ENCODE assay signal across 21 mouse cellular contexts in genomic region chr11:79714743-79715110, GRCm38 (mm10).
DNase-seq lines count a peak whose midpoint lies in the region; ATAC-seq and TF ChIP-seq lines count a peak whose summit lies in the region.
"Had no signal": no experiment of that assay in that cellular context is flagged by ENCODE, and none has a peak within 500 bp of the region (broad histone marks: within the 10 kb centered on the region; RNA-seq: fewer than 3 reads in every experiment).

No protein-coding gene starts in this region.

- H3K36me3 ChIP-seq in kidney, postnatal 0 days (ENCODE audit: insufficient read depth, low read length), result no peaks in the 10 kb centered on the region
- H3K36me3 ChIP-seq in intestine, embryonic 16.5 days (ENCODE audit: control insufficient read depth, insufficient read depth, low read length), result no peaks in the 10 kb centered on the region
- H3K36me3 ChIP-seq in stomach, postnatal 0 days (ENCODE audit: control insufficient read depth, insufficient read depth, low read length), result no peaks in the 10 kb centered on the region
- no peaks in the 10 kb centered on the region for H3K36me3 ChIP-seq in hindbrain, embryonic 16.5 days (ENCODE audit: control insufficient read depth, insufficient read depth, low read length)
- H3K36me3 ChIP-seq: embryonic facial prominence, embryonic 13.5 days; liver, embryonic 15.5 days; lung, embryonic 15.5 days; midbrain, embryonic 10.5 days had no signal

- 0 out of 2 replicates have a peak overlapping the region, but pooled peaks have one; percentile 25 for H3K27ac ChIP-seq in kidney, postnatal 0 days
- H3K27ac ChIP-seq in intestine, embryonic 16.5 days (ENCODE audit: low read length), result peak overlapping the region; percentile 69
- H3K27ac ChIP-seq in stomach, postnatal 0 days (replicated peaks), result peak overlapping the region; percentile 61; the same call in 1 of the 2 replicates
- no peak overlapping the region for H3K27ac ChIP-seq in hindbrain, embryonic 16.5 days (ENCODE audit: low read depth, low read length)
- H3K27ac ChIP-seq: embryonic facial prominence, embryonic 13.5 days; hindbrain, postnatal 0 days; liver, embryonic 15.5 days; lung, embryonic 15.5 days; midbrain, embryonic 10.5 days had no signal

- H3K4me3 ChIP-seq in kidney, postnatal 0 days (replicated peaks; ENCODE audit: low read depth, low read length), result no peak overlapping the region
- H3K4me3 ChIP-seq in intestine, embryonic 16.5 days (ENCODE audit: low read length), result peak overlapping the region; percentile 10
- no peak overlapping the region for H3K4me3 ChIP-seq in stomach, postnatal 0 days (ENCODE audit: low read depth, low read length)
- no peak overlapping the region for H3K4me3 ChIP-seq in hindbrain, embryonic 16.5 days (ENCODE audit: low read length)
- H3K4me3 ChIP-seq: embryonic facial prominence, embryonic 13.5 days; liver, embryonic 15.5 days; lung, embryonic 15.5 days; midbrain, embryonic 10.5 days had no signal

- TF ChIP-seq EP300 in stomach, postnatal 0 days (optimal IDR thresholded peaks at IDR 0.05), result no peak

- intact Hi-C loops in left cerebral cortex, postnatal 4 days (cut with DNase I), result no loop called here

- peaks cover 43% of the 10 kb centered on the region for H3K4me1 ChIP-seq in kidney, postnatal 0 days (replicated peaks; ENCODE audit: insufficient read depth, low read length)
- peaks cover 50% of the 10 kb centered on the region for H3K4me1 ChIP-seq in intestine, embryonic 16.5 days (ENCODE audit: control insufficient read depth, insufficient read depth, low read length)
- peaks cover 18% of the 10 kb centered on the region for H3K4me1 ChIP-seq in stomach, postnatal 0 days (replicated peaks; ENCODE audit: control insufficient read depth, insufficient read depth)
- H3K4me1 ChIP-seq in hindbrain, embryonic 16.5 days (ENCODE audit: control insufficient read depth, insufficient read depth, low read depth, low read length), result peaks cover 11% of the 10 kb centered on the region

- DNase-seq in adrenal gland, postnatal 14 days, result peak; percentile 43
- DNase-seq in adrenal gland, adult 8-10 months, result no peak
- DNase-seq in kidney, postnatal 0 days (ENCODE audit: low spot score), result no peak
- DNase-seq in kidney, postnatal 14 days, result no peak
- no peak for DNase-seq in stomach, postnatal 0 days (ENCODE audit: low spot score)
- no peak for DNase-seq in left cerebral cortex, postnatal 4 days
- DNase-seq: cerebellum, adult 2 months; cerebellum, postnatal 25 days; embryo, embryonic 11 days; layer of hippocampus, postnatal 36 days had no signal

- 79% methylated on average over 6 of the region's 6 CpGs for WGBS in kidney, postnatal 0 days
- 69% methylated on average over 6 of the region's 6 CpGs for WGBS in intestine, embryonic 16.5 days
- WGBS in stomach, postnatal 0 days, result 59% methylated on average over 6 of the region's 6 CpGs
- 92% methylated on average over 6 of the region's 6 CpGs for WGBS in hindbrain, embryonic 16.5 days

- H3K4me2 ChIP-seq in kidney, postnatal 0 days (ENCODE audit: low read length), result peak overlapping the region; percentile 100; the same call in 1 of the 2 replicates
- peak overlapping the region; percentile 37 for H3K4me2 ChIP-seq in intestine, embryonic 16.5 days (ENCODE audit: low read depth, low read length)
- H3K4me2 ChIP-seq in stomach, postnatal 0 days (replicated peaks; ENCODE audit: low read depth), result peak overlapping the region; percentile 98; the same call in 1 of the 2 replicates
- no peak overlapping the region for H3K4me2 ChIP-seq in hindbrain, embryonic 16.5 days (ENCODE audit: low read length)
- H3K4me2 ChIP-seq: heart, embryonic 11.5 days had no signal

- TF ChIP-seq CTCF in kidney, postnatal 0 days (IDR thresholded peaks at IDR 0.05; ENCODE audit: low read depth), result no peak
- TF ChIP-seq CTCF in stomach, postnatal 0 days (IDR thresholded peaks at IDR 0.05; ENCODE audit: low read depth), result no peak

- no peak overlapping the region for H3K9ac ChIP-seq in kidney, postnatal 0 days (ENCODE audit: low read depth, low read length)
- peak overlapping the region; percentile 42; the same call in 1 of the 2 replicates for H3K9ac ChIP-seq in intestine, embryonic 16.5 days (ENCODE audit: low read depth, low read length)
- H3K9ac ChIP-seq in stomach, postnatal 0 days (ENCODE audit: low read length), result no peak overlapping the region
- H3K9ac ChIP-seq in hindbrain, embryonic 16.5 days (ENCODE audit: low read depth, low read length), result no peak overlapping the region
- H3K9ac ChIP-seq: embryonic facial prominence, embryonic 13.5 days; liver, embryonic 15.5 days; lung, embryonic 15.5 days had no signal

- no peak for ATAC-seq in kidney, postnatal 0 days (replicated peaks; ENCODE audit: low FRiP score, low read depth)
- ATAC-seq in intestine, embryonic 16.5 days, result no peak
- no peak for ATAC-seq in stomach, postnatal 0 days (ENCODE audit: low FRiP score, low TSS enrichment)
- no peak for ATAC-seq in hindbrain, embryonic 16.5 days
- ATAC-seq: CD4-positive, CD25-positive, alpha-beta regulatory T cell, adult 4 months; forebrain, embryonic 14.5 days; hindbrain, postnatal 0 days; midbrain, embryonic 16.5 days had no signal

- no peaks in the 10 kb centered on the region for H3K9me3 ChIP-seq in kidney, postnatal 0 days (replicated peaks; ENCODE audit: low read length)
- no peaks in the 10 kb centered on the region for H3K9me3 ChIP-seq in intestine, embryonic 16.5 days (ENCODE audit: control insufficient read depth, low read length)
- H3K9me3 ChIP-seq in stomach, postnatal 0 days (ENCODE audit: control insufficient read depth, low read length), result no peaks in the 10 kb centered on the region
- H3K9me3 ChIP-seq in hindbrain, embryonic 16.5 days (ENCODE audit: control insufficient read depth, low read length), result no peaks in the 10 kb centered on the region
- H3K9me3 ChIP-seq: embryonic facial prominence, embryonic 13.5 days; liver, embryonic 15.5 days; lung, embryonic 15.5 days; midbrain, embryonic 10.5 days had no signal

- H3K27me3 ChIP-seq in kidney, postnatal 0 days (ENCODE audit: insufficient read depth, low read length), result no peaks in the 10 kb centered on the region
- no peaks in the 10 kb centered on the region; the same call in 1 of the 2 replicates for H3K27me3 ChIP-seq in intestine, embryonic 16.5 days (replicated peaks; ENCODE audit: control insufficient read depth, insufficient read depth, low read length)
- no peaks in the 10 kb centered on the region for H3K27me3 ChIP-seq in stomach, postnatal 0 days (ENCODE audit: control insufficient read depth, insufficient read depth, low read length)
- H3K27me3 ChIP-seq in hindbrain, embryonic 16.5 days (replicated peaks; ENCODE audit: control insufficient read depth, insufficient read depth, low read length), result peaks cover 17% of the 10 kb centered on the region
